Mouse (Mus musculus): ENCODE results near the gene Asf1b. TPM values are rescaled to one million over a fixed set of nuclear protein-coding genes. Genes with fewer than 3 reads are reported as not detected.

Gene Asf1b
- polyA plus RNA-seq, 1 experiment from 2014 or later = 115 TPM

DNA sequence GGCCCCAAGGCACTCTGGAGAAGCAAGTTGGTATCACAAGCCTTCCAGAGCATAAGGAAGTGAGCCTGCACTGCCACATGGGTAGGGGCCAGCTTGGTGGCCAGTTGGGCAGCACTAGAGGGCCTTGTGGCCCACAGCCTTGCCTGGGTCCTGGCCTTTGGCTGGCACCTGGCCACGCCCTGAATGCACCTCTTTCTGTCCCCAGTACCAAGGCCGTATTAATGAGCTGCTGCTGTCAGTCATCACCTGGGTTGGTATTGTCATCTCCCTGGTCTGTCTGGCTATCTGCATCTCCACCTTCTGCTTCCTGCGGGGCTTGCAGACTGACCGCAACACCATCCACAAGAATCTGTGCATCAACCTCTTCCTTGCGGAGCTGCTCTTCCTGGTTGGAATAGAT lies 21.1 kb upstream of the Asf1b start:
- Histone ChIP-seq H3K4me1 (no peaks in the 10 kb centered on the region), H3K9me3 (replicated peaks) (no peaks in the 10 kb centered on the region), H3K27ac (replicated peaks) (no peak overlapping the region), H3K36me3 (peaks cover 100% of the 10 kb centered on the region), H3K4me3 (no peak overlapping the region), H3K27me3 (ENCODE audit: low read depth, poor library complexity, severe bottlenecking) (no peaks in the 10 kb centered on the region)
- 87% methylated on average over 5 of the region's 5 CpGs for WGBS
- no peak for DNase-seq (ENCODE audit: low spot score)

DNA sequence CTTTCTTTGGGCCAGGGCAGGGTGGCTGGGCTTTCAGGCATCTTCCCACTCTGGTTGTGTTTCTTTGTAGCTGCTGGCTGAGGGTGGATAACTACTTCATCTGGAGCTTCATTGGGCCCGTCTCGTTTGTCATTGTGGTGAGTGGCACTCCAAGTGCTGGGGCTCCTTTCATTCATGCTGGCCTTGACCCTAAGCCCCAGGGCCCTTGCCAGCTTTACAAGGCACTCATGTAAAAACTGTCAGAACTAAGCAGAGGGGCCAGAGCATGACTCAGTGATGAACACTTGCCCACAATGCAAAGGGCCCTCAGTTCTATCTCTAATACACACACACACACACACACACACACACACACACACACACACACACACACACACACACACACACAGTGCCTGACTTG lies 20.3 kb upstream of the Asf1b start:
- no peak overlapping the region for H3K27ac ChIP-seq (replicated peaks)
- no peaks in the 10 kb centered on the region for H3K9me3 ChIP-seq (replicated peaks)
- DNase-seq (ENCODE audit: low spot score) = no peak
- peaks cover 100% of the 10 kb centered on the region for H3K36me3 ChIP-seq
- H3K4me3 ChIP-seq = no peak overlapping the region
- H3K4me1 ChIP-seq = no peaks in the 10 kb centered on the region
- H3K27me3 ChIP-seq (ENCODE audit: low read depth, poor library complexity, severe bottlenecking) = no peaks in the 10 kb centered on the region
- 91% methylated on average over 2 of the region's 2 CpGs for WGBS

DNA sequence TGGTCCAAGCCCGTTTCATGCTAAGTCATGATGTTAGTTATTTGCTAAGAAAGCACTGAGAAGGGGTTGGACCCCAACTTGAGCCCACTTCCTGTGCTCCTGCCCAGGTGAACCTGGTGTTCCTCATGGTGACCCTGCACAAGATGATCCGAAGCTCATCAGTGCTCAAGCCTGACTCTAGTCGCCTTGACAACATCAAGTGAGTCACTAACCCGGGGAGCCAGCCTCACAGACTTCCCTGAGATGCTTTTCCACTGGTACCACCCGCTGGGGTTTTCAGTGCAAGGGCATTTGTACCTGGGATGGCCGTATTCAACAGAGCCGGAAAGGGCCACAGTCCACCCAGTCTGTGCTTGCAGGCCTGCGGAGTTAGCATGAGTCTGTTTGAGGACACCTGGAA lies 19.9 kb upstream of the Asf1b start:
- no peak overlapping the region for H3K4me3 ChIP-seq
- 91% methylated on average over 8 of the region's 8 CpGs for WGBS
- H3K27ac ChIP-seq (replicated peaks) = no peak overlapping the region
- H3K9me3 ChIP-seq (replicated peaks) = no peaks in the 10 kb centered on the region
- no peaks in the 10 kb centered on the region for H3K27me3 ChIP-seq (ENCODE audit: low read depth, poor library complexity, severe bottlenecking)
- H3K36me3 ChIP-seq = peaks cover 99% of the 10 kb centered on the region
- H3K4me1 ChIP-seq = no peaks in the 10 kb centered on the region
- no peak for DNase-seq (ENCODE audit: low spot score)

DNA sequence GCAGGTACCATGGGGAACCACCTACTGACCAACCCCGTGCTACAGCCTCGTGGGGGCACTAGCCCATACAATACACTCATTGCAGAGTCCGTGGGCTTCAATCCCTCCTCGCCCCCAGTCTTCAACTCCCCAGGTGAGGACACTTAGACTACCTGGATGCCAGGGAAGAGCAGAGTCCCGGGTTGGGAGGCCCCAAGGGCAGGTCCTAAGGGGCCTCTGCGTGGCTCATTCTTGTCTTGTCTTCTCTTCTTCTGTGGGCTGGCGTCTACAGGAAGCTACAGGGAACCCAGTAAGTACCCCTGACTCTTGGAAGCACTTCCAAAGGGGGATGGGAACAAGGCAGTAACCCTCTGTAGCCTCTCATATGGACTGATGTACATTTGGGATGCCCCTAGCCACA lies 17.7 kb upstream of the Asf1b start:
- no peaks in the 10 kb centered on the region for H3K9me3 ChIP-seq (replicated peaks)
- no peaks in the 10 kb centered on the region for H3K27me3 ChIP-seq (ENCODE audit: low read depth, poor library complexity, severe bottlenecking)
- WGBS = 87% methylated on average over 7 of the region's 7 CpGs
- H3K27ac ChIP-seq (replicated peaks) = no peak overlapping the region
- H3K4me3 ChIP-seq = no peak overlapping the region
- H3K4me1 ChIP-seq = no peaks in the 10 kb centered on the region
- H3K36me3 ChIP-seq = peaks cover 77% of the 10 kb centered on the region
- no peak for DNase-seq (ENCODE audit: low spot score)

DNA sequence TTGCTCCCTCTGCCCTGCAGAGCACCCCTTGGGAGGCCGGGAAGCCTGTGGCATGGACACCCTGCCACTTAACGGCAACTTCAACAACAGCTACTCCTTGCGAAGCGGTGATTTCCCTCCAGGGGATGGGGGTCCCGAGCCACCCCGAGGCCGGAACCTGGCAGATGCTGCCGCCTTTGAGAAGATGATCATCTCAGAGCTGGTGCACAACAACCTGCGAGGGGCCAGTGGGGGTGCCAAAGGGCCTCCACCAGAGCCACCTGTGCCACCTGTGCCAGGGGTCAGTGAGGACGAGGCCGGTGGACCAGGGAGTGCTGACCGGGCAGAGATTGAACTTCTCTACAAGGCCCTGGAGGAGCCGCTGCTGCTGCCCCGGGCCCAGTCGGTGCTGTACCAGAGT lies 17.0 kb upstream of the Asf1b start:
- WGBS = 91% methylated on average over 15 of the region's 15 CpGs
- H3K27ac ChIP-seq (replicated peaks) = no peak overlapping the region

DNA sequence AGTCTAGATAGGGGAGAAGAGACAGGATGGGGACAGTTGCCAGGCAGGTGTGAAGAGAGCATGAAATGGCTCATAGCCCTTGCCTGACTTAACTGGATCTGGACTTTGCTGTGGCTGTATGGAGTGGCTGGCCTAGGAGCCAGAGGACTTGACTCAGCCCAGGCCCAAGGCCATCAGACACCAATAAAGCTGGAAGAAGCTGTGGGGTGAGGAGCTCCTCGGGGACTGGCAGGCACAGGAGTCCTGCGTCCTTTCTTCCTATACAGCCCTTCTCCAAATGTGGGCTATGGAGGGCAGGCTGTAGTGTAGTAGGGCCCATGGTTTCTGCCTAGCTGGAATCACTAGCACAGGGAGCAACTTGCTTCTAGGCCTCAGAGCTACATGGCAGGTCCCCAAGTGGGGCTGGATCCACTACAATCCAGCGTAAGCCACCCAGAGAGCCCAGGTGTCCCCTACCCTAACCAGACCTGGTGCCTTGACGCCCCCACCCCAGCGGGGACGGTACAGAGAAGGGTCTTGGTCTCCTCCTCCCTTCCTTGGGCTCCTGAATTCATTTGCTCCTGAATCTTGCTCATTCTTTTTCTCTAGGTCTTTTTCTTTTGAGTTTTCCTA lies 14.1 kb upstream of the Asf1b start:
- Histone ChIP-seq H3K9me3 (replicated peaks) (no peaks in the 10 kb centered on the region), H3K4me1 (no peaks in the 10 kb centered on the region), H3K4me3 (no peak overlapping the region), H3K27ac (replicated peaks) (no peak overlapping the region), H3K36me3 (peaks cover 42% of the 10 kb centered on the region), H3K27me3 (ENCODE audit: low read depth, poor library complexity, severe bottlenecking) (no peaks in the 10 kb centered on the region)
- WGBS = 79% methylated on average over 6 of the region's 6 CpGs
- DNase-seq (ENCODE audit: low spot score) = no peak

More for the DNA sequence above, 17.0 kb upstream of the Asf1b start:
- Histone ChIP-seq H3K4me3 (no peak overlapping the region), H3K36me3 (peaks cover 70% of the 10 kb centered on the region), H3K4me1 (no peaks in the 10 kb centered on the region), H3K27me3 (ENCODE audit: low read depth, poor library complexity, severe bottlenecking) (no peaks in the 10 kb centered on the region), H3K9me3 (replicated peaks) (no peaks in the 10 kb centered on the region)
- no peak for DNase-seq (ENCODE audit: low spot score)

DNA sequence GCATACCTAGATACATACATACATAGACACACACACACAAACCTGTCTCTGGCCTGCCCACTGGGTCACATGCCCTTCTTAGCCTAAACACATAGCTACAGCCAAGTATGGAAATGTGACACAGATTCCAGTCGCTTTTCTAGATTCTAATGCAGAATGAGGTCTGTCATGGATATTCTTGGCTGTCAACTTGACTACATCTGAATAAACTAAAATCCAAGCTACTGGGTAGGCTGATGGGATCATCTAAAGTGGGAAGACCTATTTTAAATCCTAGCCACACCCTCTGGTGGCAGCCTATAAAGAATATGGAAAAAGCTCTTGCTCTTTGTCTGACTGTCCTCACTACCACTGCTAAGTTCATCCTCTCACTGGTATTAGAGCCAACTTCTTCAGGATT lies 12.9 kb upstream of the Asf1b start:
- Histone ChIP-seq H3K27me3 (ENCODE audit: low read depth, poor library complexity, severe bottlenecking) (no peaks in the 10 kb centered on the region), H3K9me3 (replicated peaks) (no peaks in the 10 kb centered on the region), H3K36me3 (peaks cover 29% of the 10 kb centered on the region), H3K27ac (replicated peaks) (no peak overlapping the region), H3K4me3 (no peak overlapping the region), H3K4me1 (no peaks in the 10 kb centered on the region)
- no peak for DNase-seq (ENCODE audit: low spot score)
- WGBS = 80% methylated on average over 1 of the region's 1 CpGs

DNA sequence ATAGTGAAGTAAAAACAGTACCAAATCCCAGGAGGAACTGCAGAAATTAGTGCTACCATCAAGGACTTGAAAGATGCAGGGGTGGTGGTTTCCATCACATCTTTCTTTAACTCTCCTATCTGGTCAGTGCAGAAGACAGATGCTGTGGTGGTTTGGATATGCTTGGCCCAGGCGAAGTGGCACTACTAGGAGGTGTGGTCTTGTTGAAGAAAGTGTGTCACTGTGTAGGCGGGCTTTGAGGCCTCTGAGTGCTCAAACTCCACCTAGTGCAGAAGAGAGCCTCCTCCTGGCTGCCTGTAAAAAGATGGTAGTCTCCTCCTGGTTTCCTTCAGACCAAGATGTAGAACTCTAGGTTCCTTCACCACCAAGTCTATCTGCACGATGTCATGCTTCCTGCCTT lies 9.8 kb upstream of the Asf1b start:
- WGBS = 71% methylated on average over 3 of the region's 3 CpGs
- no peaks in the 10 kb centered on the region for H3K9me3 ChIP-seq (replicated peaks)
- DNase-seq (ENCODE audit: low spot score) = no peak

DNA sequence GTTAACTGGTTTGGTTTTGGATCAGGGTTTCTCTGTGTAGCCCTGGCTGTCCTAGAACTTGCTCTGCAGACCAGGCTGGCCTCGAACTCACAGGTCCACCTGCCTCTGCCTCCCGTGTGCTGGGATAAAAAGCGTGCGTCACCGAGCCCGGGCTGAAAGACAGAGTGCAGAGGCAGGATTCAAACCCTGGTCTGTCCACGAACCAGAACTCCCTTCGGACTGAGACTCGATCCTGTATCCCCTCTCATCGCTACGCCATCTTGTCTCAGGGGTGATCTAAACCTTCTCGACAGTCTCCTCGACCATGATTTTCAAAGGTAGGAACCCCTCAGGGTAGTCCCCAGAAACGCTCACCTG lies 580 bp upstream of the Asf1b start:
- peaks cover 15% of the 10 kb centered on the region for H3K36me3 ChIP-seq
- H3K4me3 ChIP-seq = peak overlapping the region; percentile 81
- peak overlapping the region; percentile 78 for H3K27ac ChIP-seq (replicated peaks)
- no peaks in the 10 kb centered on the region for H3K27me3 ChIP-seq (ENCODE audit: low read depth, poor library complexity, severe bottlenecking)
- DNase-seq (ENCODE audit: low spot score) = no peak
- H3K4me1 ChIP-seq = peaks cover 21% of the 10 kb centered on the region
- no peaks in the 10 kb centered on the region for H3K9me3 ChIP-seq (replicated peaks)
- WGBS = 2% methylated on average over 14 of the region's 14 CpGs

More for the DNA sequence above, 9.8 kb upstream of the Asf1b start:
- Histone ChIP-seq H3K36me3 (no peaks in the 10 kb centered on the region), H3K27me3 (ENCODE audit: low read depth, poor library complexity, severe bottlenecking) (no peaks in the 10 kb centered on the region), H3K27ac (replicated peaks) (no peak overlapping the region), H3K4me1 (no peaks in the 10 kb centered on the region), H3K4me3 (no peak overlapping the region)

DNA sequence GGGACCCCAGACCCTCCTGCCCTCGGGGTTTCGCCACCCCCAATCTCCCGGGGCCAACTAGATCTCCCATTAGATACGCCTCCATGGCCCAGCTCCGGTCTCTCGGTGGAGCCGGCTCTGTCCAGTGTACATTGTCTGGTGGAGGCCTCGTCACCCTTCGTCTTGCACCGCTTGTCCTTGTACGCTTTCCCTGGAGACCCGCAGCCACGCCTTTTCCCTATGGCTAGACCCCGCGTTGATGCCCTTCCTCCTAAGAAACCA lies 581 bp downstream of the Asf1b start:
- H3K9me3 ChIP-seq (replicated peaks) = no peaks in the 10 kb centered on the region
- H3K4me3 ChIP-seq = peak overlapping the region; percentile 81
- peak overlapping the region; percentile 78 for H3K27ac ChIP-seq (replicated peaks)
- peaks cover 25% of the 10 kb centered on the region for H3K36me3 ChIP-seq
- H3K4me1 ChIP-seq = peaks cover 21% of the 10 kb centered on the region
- H3K27me3 ChIP-seq (ENCODE audit: low read depth, poor library complexity, severe bottlenecking) = no peaks in the 10 kb centered on the region
- 5% methylated on average over 15 of the region's 15 CpGs for WGBS
- DNase-seq (ENCODE audit: low spot score) = no peak

DNA sequence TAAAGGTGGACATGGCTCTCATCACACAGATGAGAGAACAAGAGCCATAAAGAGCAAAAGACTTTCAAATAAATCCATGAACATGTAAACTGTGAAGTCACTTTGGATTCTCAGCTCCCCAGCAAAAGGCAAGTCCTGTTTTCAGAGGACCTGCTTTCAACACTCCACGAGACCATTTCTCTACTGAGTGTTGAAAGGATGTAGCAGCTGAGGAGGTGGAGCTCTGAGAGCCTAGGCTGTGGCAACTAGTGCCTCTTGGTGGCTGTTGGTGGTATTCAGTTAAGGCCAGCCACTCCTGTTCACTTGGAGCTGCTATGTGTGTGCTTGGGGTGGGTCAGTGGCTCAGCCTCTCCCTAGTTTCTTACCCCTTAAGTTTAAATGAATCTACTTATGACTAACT lies 1.5 kb downstream of the Asf1b start:
- DNase-seq (ENCODE audit: low spot score) = no peak
- Histone ChIP-seq H3K9me3 (replicated peaks) (no peaks in the 10 kb centered on the region), H3K27ac (replicated peaks) (no peak overlapping the region; the same call in 1 of the 2 replicates), H3K27me3 (ENCODE audit: low read depth, poor library complexity, severe bottlenecking) (no peaks in the 10 kb centered on the region), H3K4me3 (peak overlapping the region; percentile 81), H3K36me3 (peaks cover 29% of the 10 kb centered on the region), H3K4me1 (peaks cover 21% of the 10 kb centered on the region)
- 36% methylated on average over 1 of the region's 1 CpGs for WGBS

DNA sequence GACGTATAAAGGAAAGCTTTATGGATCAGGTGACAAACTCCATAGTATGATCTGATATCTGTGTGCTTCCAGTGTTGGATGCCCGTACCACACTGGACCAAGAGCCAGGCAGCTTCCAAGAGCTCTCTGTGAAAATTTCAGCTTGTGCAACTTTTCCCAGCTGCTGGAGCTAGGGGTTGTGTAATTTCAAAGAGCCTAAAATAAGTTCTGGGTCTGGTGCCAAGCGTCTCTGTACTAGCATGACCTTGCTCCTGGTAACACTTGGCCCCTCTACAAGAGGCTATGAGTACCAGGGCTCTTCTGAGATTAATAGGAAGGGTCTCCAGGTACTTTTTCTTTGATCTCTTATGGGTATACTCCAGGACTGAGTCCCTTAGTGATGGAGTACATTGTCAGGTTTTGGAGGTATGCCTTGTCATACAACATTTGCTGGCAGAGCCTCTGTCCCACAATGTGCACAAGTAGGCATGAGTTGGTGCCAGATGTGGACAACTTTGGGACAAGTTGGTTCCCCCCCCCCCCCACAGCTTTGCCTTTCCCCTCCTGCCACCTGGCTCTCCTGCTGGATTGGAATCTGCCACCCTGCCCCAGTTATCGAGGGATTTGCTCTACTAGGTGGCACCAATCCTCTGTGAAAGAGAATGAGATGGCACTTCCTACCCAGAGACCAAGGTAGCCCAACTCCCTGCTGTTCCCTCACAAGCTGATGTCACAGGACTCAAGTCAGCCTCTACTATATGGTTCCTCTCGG lies 8.9 kb downstream of the Asf1b start:
- no peaks in the 10 kb centered on the region for H3K4me1 ChIP-seq
- 91% methylated on average over 5 of the region's 5 CpGs for WGBS
- peaks cover 78% of the 10 kb centered on the region for H3K36me3 ChIP-seq

DNA sequence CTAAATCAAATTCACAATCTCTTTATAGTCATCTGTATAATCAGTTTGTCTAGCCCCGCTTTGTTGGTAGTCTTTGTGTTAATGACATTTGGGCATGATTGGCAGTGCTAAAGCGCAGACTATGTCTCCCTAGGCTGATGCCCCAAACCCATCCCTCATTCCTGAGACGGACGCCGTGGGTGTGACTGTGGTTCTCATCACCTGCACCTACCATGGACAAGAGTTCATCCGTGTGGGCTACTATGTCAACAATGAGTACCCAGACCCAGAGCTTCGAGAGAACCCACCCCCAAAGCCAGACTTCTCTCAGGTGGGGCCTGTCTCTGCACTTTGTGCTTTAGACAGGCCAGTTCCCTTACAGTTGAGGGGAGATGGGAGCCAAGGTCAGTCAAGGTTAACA lies 12.4 kb downstream of the Asf1b start:
- 95% methylated on average over 7 of the region's 7 CpGs for WGBS
- peaks cover 68% of the 10 kb centered on the region for H3K36me3 ChIP-seq
- no peak for DNase-seq (ENCODE audit: low spot score)
- H3K4me1 ChIP-seq = peaks cover 13% of the 10 kb centered on the region
- no peaks in the 10 kb centered on the region for H3K27me3 ChIP-seq (ENCODE audit: low read depth, poor library complexity, severe bottlenecking)
- H3K4me3 ChIP-seq = no peak overlapping the region
- H3K27ac ChIP-seq (replicated peaks) = no peak overlapping the region
- H3K9me3 ChIP-seq (replicated peaks) = no peaks in the 10 kb centered on the region

More for the DNA sequence above, 8.9 kb downstream of the Asf1b start:
- H3K9me3 ChIP-seq (replicated peaks) = no peaks in the 10 kb centered on the region
- DNase-seq (ENCODE audit: low spot score) = no peak
- H3K27ac ChIP-seq (replicated peaks) = no peak overlapping the region
- no peaks in the 10 kb centered on the region for H3K27me3 ChIP-seq (ENCODE audit: low read depth, poor library complexity, severe bottlenecking)
- no peak overlapping the region for H3K4me3 ChIP-seq
